Mouse (Mus musculus) E14TG2a.4 (cell line): Measurements from ENCODE around the gene Icos.

Experiments
- H3K27me3 ChIP-seq: 2 replicates; pipeline ENCODE4 v1.6.1; 2014; ENCODE audit warnings: low read length, control low read depth; ENCODE audit not compliant: insufficient read depth
- H3K36me3 ChIP-seq: 2 replicates; pipeline ENCODE4 v1.6.1; 2014; ENCODE audit warnings: low read length, control low read depth; ENCODE audit not compliant: insufficient read depth
- H3K4me1 ChIP-seq: replicated peaks from 2 replicates; pipeline ENCODE4 v1.6.1; 2014; ENCODE audit warnings: low read depth, low read length, control low read depth
- H3K4me3 ChIP-seq: replicated peaks from 2 replicates; pipeline ENCODE4 v1.5.1; 2014; ENCODE audit warnings: mild to moderate bottlenecking, low read length
- H3K9me3 ChIP-seq: 2 replicates; pipeline ENCODE4 v1.6.1; 2014; ENCODE audit warnings: low read length, control low read depth
- CTCF ChIP-seq: conservative IDR thresholded peaks from 2 replicates; pipeline ENCODE4 v1.5.1; 2014; ENCODE audit warnings: low read length
- NANOG ChIP-seq: IDR thresholded peaks from 2 replicates; pipeline ENCODE4 v1.6.1; 2014; ENCODE audit warnings: borderline replicate concordance, low read length, mixed read lengths
- POU5F1 ChIP-seq: IDR thresholded peaks from 2 replicates; pipeline ENCODE4 v1.6.1; 2014; ENCODE audit warnings: low read length, borderline replicate concordance

Gene Icos

GRCm38 (mm10) chr1:61038223-61038622, 60.5 kb downstream of the Icos start:
- no peaks in the 10 kb centered on the region for H3K4me1 ChIP-seq
- H3K9me3 ChIP-seq: no peaks in the 10 kb centered on the region
- no peak overlapping the region for H3K4me3 ChIP-seq
- TF ChIP-seq POU5F1 (no peak), CTCF (no peak), NANOG (no peak)
- H3K36me3 ChIP-seq: no peaks in the 10 kb centered on the region
- H3K27me3 ChIP-seq: no peaks in the 10 kb centered on the region

DNA sequence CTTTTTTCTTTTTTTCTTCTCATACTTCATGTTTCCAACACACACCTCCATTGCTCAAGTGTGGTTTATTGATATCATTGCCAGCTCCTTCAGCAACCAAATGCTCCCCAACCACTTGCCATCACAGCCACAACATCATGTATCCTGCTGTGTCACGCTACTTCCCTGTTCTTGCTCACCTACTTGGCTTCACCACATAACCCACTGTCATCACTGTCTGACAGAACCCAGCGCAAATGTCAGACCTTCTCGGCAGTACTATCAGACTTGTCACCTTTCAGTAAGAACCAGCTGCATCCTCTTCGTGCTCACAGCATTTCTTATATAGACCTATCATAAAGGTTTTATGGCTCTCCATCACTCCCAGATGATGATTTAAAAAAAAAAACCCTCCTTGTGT, 61.6 kb downstream of the Icos start:
- no peaks in the 10 kb centered on the region for H3K36me3 ChIP-seq
- H3K4me3 ChIP-seq: no peak overlapping the region
- no peaks in the 10 kb centered on the region for H3K27me3 ChIP-seq
- no peak for TF ChIP-seq CTCF
- TF ChIP-seq NANOG: no peak
- no peak for TF ChIP-seq POU5F1
- H3K4me1 ChIP-seq: no peaks in the 10 kb centered on the region
- H3K9me3 ChIP-seq: no peaks in the 10 kb centered on the region

- H3K9me3 ChIP-seq: no peaks in the 10 kb centered on the region
- H3K4me1 ChIP-seq: no peaks in the 10 kb centered on the region
- no peak for TF ChIP-seq CTCF
- no peak for TF ChIP-seq NANOG
- no peak for TF ChIP-seq POU5F1
Observed at GRCm38 (mm10) chr1:61040401-61040800, 62.7 kb downstream of the Icos start.

GRCm38 (mm10) chr1:61042842-61043241, 65.1 kb downstream of the Icos start:
- Histone ChIP-seq H3K36me3 (no peaks in the 10 kb centered on the region), H3K27me3 (no peaks in the 10 kb centered on the region)

More at GRCm38 (mm10) chr1:61040401-61040800, 62.7 kb downstream of the Icos start:
- no peaks in the 10 kb centered on the region for H3K27me3 ChIP-seq
- no peaks in the 10 kb centered on the region for H3K36me3 ChIP-seq
- H3K4me3 ChIP-seq: no peak overlapping the region

GRCm38 (mm10) chr1:61046055-61046705, 68.5 kb downstream of the Icos start:
- Histone ChIP-seq H3K9me3 (no peaks in the 10 kb centered on the region), H3K4me3 (no peak overlapping the region), H3K36me3 (no peaks in the 10 kb centered on the region), H3K27me3 (no peaks in the 10 kb centered on the region), H3K4me1 (no peaks in the 10 kb centered on the region)
- TF ChIP-seq CTCF: no peak
- TF ChIP-seq NANOG: no peak
- TF ChIP-seq POU5F1: no peak

More at GRCm38 (mm10) chr1:61042842-61043241, 65.1 kb downstream of the Icos start:
- no peak for TF ChIP-seq POU5F1
- no peak for TF ChIP-seq NANOG
- TF ChIP-seq CTCF: no peak
- Histone ChIP-seq H3K4me1 (no peaks in the 10 kb centered on the region), H3K9me3 (no peaks in the 10 kb centered on the region), H3K4me3 (no peak overlapping the region)

GRCm38 (mm10) chr1:61047336-61047735, 69.6 kb downstream of the Icos start:
- H3K36me3 ChIP-seq: no peaks in the 10 kb centered on the region
- H3K27me3 ChIP-seq: no peaks in the 10 kb centered on the region
- H3K9me3 ChIP-seq: no peaks in the 10 kb centered on the region
- H3K4me3 ChIP-seq: no peak overlapping the region
- no peaks in the 10 kb centered on the region for H3K4me1 ChIP-seq
- no peak for TF ChIP-seq NANOG
- TF ChIP-seq POU5F1: no peak
- TF ChIP-seq CTCF: no peak
